Mouse (Mus musculus) hindbrain, postnatal 0 days (tissue): ENCODE results near the gene Csnk1g2. TPM values are rescaled to one million over a fixed set of nuclear protein-coding genes. Genes with fewer than 3 reads are reported as not detected.
A peak's percentile ranks its signal among the peaks of the same experiment; 100 is the strongest.

ENCODE experiments used
- ATAC-seq: fragments of 200-750 bp; cut with Nextera tagmentation; 2 replicates; pipeline ENCODE4 v1.8.0; 2017; ENCODE audit warnings: mild to moderate bottlenecking, moderate TSS enrichment, moderate library complexity
- DNase-seq: peaks from one replicate; pipeline ENCODE4 v3.0.0-alpha.2; 2015; ENCODE audit warnings: low spot score
- H3K27ac ChIP-seq: fragments of 300-500 bp; sonication (generic); 2 replicates; pipeline ENCODE4 v1.5.1; 2014; ENCODE audit warnings: mild to moderate bottlenecking
- H3K27me3 ChIP-seq: fragments of 300-500 bp; sonication (generic); 2 replicates; pipeline ENCODE4 v1.6.1; 2014; ENCODE audit warnings: low read length, mixed read lengths; ENCODE audit not compliant: insufficient read depth
- H3K36me3 ChIP-seq: fragments of 300-500 bp; sonication (generic); 2 replicates; pipeline ENCODE4 v1.6.1; 2014; ENCODE audit warnings: low read length, mixed read lengths; ENCODE audit not compliant: insufficient read depth
- H3K4me1 ChIP-seq: fragments of 300-500 bp; sonication (generic); 2 replicates; pipeline ENCODE4 v1.6.1; 2014; ENCODE audit warnings: antibody characterized with exemption, low read length, mixed read lengths; ENCODE audit not compliant: insufficient read depth
- H3K4me2 ChIP-seq: fragments of 300-500 bp; sonication (generic); 2 replicates; pipeline ENCODE4 v1.6.1; 2014; ENCODE audit warnings: low read depth, mild to moderate bottlenecking, low read length, moderate library complexity, mixed read lengths
- H3K4me3 ChIP-seq: fragments of 300-500 bp; sonication (generic); 2 replicates; pipeline ENCODE4 v1.5.1; 2014; ENCODE audit warnings: low read length
- H3K9ac ChIP-seq: fragments of 300-500 bp; sonication (generic); replicated peaks from 2 replicates; pipeline ENCODE4 v1.6.1; 2014; ENCODE audit warnings: mild to moderate bottlenecking, low read length, moderate library complexity, mixed read lengths
- H3K9me3 ChIP-seq: fragments of 300-500 bp; sonication (generic); 2 replicates; pipeline ENCODE4 v1.6.1; 2016; ENCODE audit warnings: low read length, mixed read lengths
- CTCF ChIP-seq: IDR thresholded peaks from 2 replicates; pipeline ENCODE4 v1.5.1; 2016; ENCODE audit warnings: antibody characterized with exemption, control low read depth, low read depth
- whole genome bisulfite sequencing: fragments of 180-500 bp; shearing (Covaris S2); extraction: QIAGEN DNeasy Blood & Tissue Kit; methylation state at CpG from one replicate; pipeline ENCODE4 v1.1.7; 2014; 5-methylcytosine and 5-hydroxymethylcytosine counted together
- microRNA-seq, 2 experiments: library from miRNA; unstranded; fragments of <30 nt; microRNA quantifications; one replicate each; pipeline ENCODE4; 2016
- polyA plus RNA-seq: library from polyadenylated mRNA; unstranded; fragments of >200 nt; fragmentation: Nextera tagmentation; extraction: Ambion mirVana; gene quantifications from 2 replicates; pipeline ENCODE4 v1.2.1, GENCODE M21; 2015
- total RNA-seq: library from RNA; depleted of rRNA; stranded (reverse); fragments of >200 nt; gene quantifications from 2 replicates; pipeline ENCODE4 v1.2.3, GENCODE M21; 2014; rRNA removed

The Csnk1g2 gene
- total and polyA plus RNA-seq, 2 experiments from 2014 or later, result 94.3 to 156 TPM

GRCm38 (mm10) chr10:80684214-80684613, 61.6 kb downstream of the Csnk1g2 start:
- Histone ChIP-seq H3K36me3 (peaks cover 21% of the 10 kb centered on the region), H3K4me3 (no peak overlapping the region), H3K9ac (no peak overlapping the region), H3K9me3 (no peaks in the 10 kb centered on the region), H3K27ac (no peak overlapping the region), H3K4me2 (no peak overlapping the region), H3K4me1 (0 out of 2 replicates have a peak, but pooled peaks cover 2% of the 10 kb centered on the region), H3K27me3 (no peaks in the 10 kb centered on the region)
- DNase-seq, result peak; percentile 44
- peak; percentile 79 for TF ChIP-seq CTCF
- no peak for ATAC-seq
- 54% methylated on average over 6 of the region's 6 CpGs for WGBS

- H3K27ac ChIP-seq, result no peak overlapping the region
- H3K27me3 ChIP-seq, result no peaks in the 10 kb centered on the region
- H3K4me2 ChIP-seq, result no peak overlapping the region
- ATAC-seq (no peak), DNase-seq (no peak)
- H3K36me3 ChIP-seq, result peaks cover 29% of the 10 kb centered on the region
- TF ChIP-seq CTCF, result no peak
- no peaks in the 10 kb centered on the region for H3K9me3 ChIP-seq
- WGBS, result 92% methylated on average over 4 of the region's 4 CpGs
- no peak overlapping the region for H3K9ac ChIP-seq
- no peaks in the 10 kb centered on the region for H3K4me1 ChIP-seq
- H3K4me3 ChIP-seq, result no peak overlapping the region
Measured at GRCm38 (mm10) chr10:80684984-80685383, 62.3 kb downstream of the Csnk1g2 start.

GRCm38 (mm10) chr10:80686617-80687016, 64.0 kb downstream of the Csnk1g2 start:
- DNase-seq, result no peak
- no peak overlapping the region for H3K4me3 ChIP-seq
- no peaks in the 10 kb centered on the region for H3K9me3 ChIP-seq
- no peak overlapping the region for H3K27ac ChIP-seq
- 84% methylated on average over 3 of the region's 3 CpGs for WGBS
- no peaks in the 10 kb centered on the region for H3K27me3 ChIP-seq
- ATAC-seq, result no peak
- H3K9ac ChIP-seq, result no peak overlapping the region
- H3K4me2 ChIP-seq, result no peak overlapping the region
- TF ChIP-seq CTCF, result no peak
- H3K36me3 ChIP-seq, result peaks cover 34% of the 10 kb centered on the region
- no peaks in the 10 kb centered on the region for H3K4me1 ChIP-seq

- Histone ChIP-seq H3K4me3 (no peak overlapping the region), H3K27me3 (no peaks in the 10 kb centered on the region), H3K9me3 (no peaks in the 10 kb centered on the region), H3K27ac (no peak overlapping the region), H3K36me3 (peaks cover 34% of the 10 kb centered on the region), H3K4me2 (no peak overlapping the region), H3K4me1 (no peaks in the 10 kb centered on the region), H3K9ac (no peak overlapping the region)
- TF ChIP-seq CTCF, result peak; percentile 81
- 34% methylated on average over 5 of the region's 5 CpGs for WGBS
- peak; percentile 78 for ATAC-seq
- peak; percentile 84 for DNase-seq
Measured at GRCm38 (mm10) chr10:80687850-80688249, 65.2 kb downstream of the Csnk1g2 start.

Small RNAs within 50 kb of the gene (microRNA-seq; reads per million reads assigned to microRNA genes)
- gene Mir6912, result 0 to 0.18 reads per million in 2 experiments

Other genes with a start within 250 kb of the Csnk1g2 start
- 129 and 145 TPM in 2 replicates for gene Mex3d, start 235.2 kb upstream of the Csnk1g2 start, total RNA-seq
- 11.6 and 14.2 TPM in 2 replicates for gene Mex3d, start 235.2 kb upstream of the Csnk1g2 start, polyA plus RNA-seq
- gene Mbd3, start 223.3 kb upstream of the Csnk1g2 start, total RNA-seq, result 48.2 and 50.4 TPM in 2 replicates
- 166 and 175 TPM in 2 replicates for gene Mbd3, start 223.3 kb upstream of the Csnk1g2 start, polyA plus RNA-seq
- gene Uqcr11, start 216.0 kb upstream of the Csnk1g2 start, total RNA-seq, result 369 and 391 TPM in 2 replicates
- gene Uqcr11, start 216.0 kb upstream of the Csnk1g2 start, polyA plus RNA-seq, result 897 and 981 TPM in 2 replicates
- gene Tcf3, start 189.2 kb upstream of the Csnk1g2 start, total RNA-seq, result 132 TPM in 2 replicates
- gene Tcf3, start 189.2 kb upstream of the Csnk1g2 start, polyA plus RNA-seq, result 36.2 and 36.4 TPM in 2 replicates
- 2.5 and 5.0 TPM in 2 replicates for gene Onecut3, start 128.0 kb upstream of the Csnk1g2 start, total RNA-seq
- 0.57 and 0.74 TPM in 2 replicates for gene Onecut3, start 128.0 kb upstream of the Csnk1g2 start, polyA plus RNA-seq
- gene Atp8b3, start 83.7 kb upstream of the Csnk1g2 start, total RNA-seq, result 0.61 and 1.1 TPM in 2 replicates
- 0.96 and 1.2 TPM in 2 replicates for gene Atp8b3, start 83.7 kb upstream of the Csnk1g2 start, polyA plus RNA-seq
- gene Rexo1, start 61.3 kb upstream of the Csnk1g2 start, total RNA-seq, result 47.2 and 51.0 TPM in 2 replicates
- gene Rexo1, start 61.3 kb upstream of the Csnk1g2 start, polyA plus RNA-seq, result 25.1 and 27.6 TPM in 2 replicates
- 16.6 and 17.0 TPM in 2 replicates for gene Klf16, start 45.5 kb upstream of the Csnk1g2 start, total RNA-seq
- gene Klf16, start 45.5 kb upstream of the Csnk1g2 start, polyA plus RNA-seq, result 8.2 and 8.6 TPM in 2 replicates
- gene Abhd17a, start 32.5 kb upstream of the Csnk1g2 start, total RNA-seq, result 389 and 721 TPM in 2 replicates
- 159 and 171 TPM in 2 replicates for gene Abhd17a, start 32.5 kb upstream of the Csnk1g2 start, polyA plus RNA-seq
- 39.5 and 43.2 TPM in 2 replicates for gene Scamp4, start 20.0 kb upstream of the Csnk1g2 start, total RNA-seq
- 68.3 and 69.1 TPM in 2 replicates for gene Scamp4, start 20.0 kb upstream of the Csnk1g2 start, polyA plus RNA-seq
- 7.3 and 11.4 TPM in 2 replicates for gene Adat3, start 20.0 kb upstream of the Csnk1g2 start, total RNA-seq
- 3.6 and 4.0 TPM in 2 replicates for gene Adat3, start 20.0 kb upstream of the Csnk1g2 start, polyA plus RNA-seq
- 0.54 and 2.2 TPM in 2 replicates for gene Gm49322, start 16.8 kb upstream of the Csnk1g2 start, total RNA-seq
- 1.1 TPM in 2 replicates for gene Gm49322, start 16.8 kb upstream of the Csnk1g2 start, polyA plus RNA-seq
- gene Btbd2, start 34.2 kb downstream of the Csnk1g2 start, total RNA-seq, result 209 and 213 TPM in 2 replicates
- gene Btbd2, start 34.2 kb downstream of the Csnk1g2 start, polyA plus RNA-seq, result 81.9 and 82.8 TPM in 2 replicates
- 84.5 and 95.4 TPM in 2 replicates for gene Mknk2, start 55.3 kb downstream of the Csnk1g2 start, total RNA-seq
- 38.2 and 40.5 TPM in 2 replicates for gene Mknk2, start 55.3 kb downstream of the Csnk1g2 start, polyA plus RNA-seq
- 68.3 and 76.4 TPM in 2 replicates for gene Mob3a, start 79.1 kb downstream of the Csnk1g2 start, total RNA-seq
- gene Mob3a, start 79.1 kb downstream of the Csnk1g2 start, polyA plus RNA-seq, result 37.2 and 38.8 TPM in 2 replicates
- 31.1 and 31.6 TPM in 2 replicates for gene Izumo4, start 79.3 kb downstream of the Csnk1g2 start, total RNA-seq
- gene Izumo4, start 79.3 kb downstream of the Csnk1g2 start, polyA plus RNA-seq, result 46.7 and 52.2 TPM in 2 replicates
- gene Ap3d1, start 119.4 kb downstream of the Csnk1g2 start, total RNA-seq, result 195 and 201 TPM in 2 replicates
- gene Ap3d1, start 119.4 kb downstream of the Csnk1g2 start, polyA plus RNA-seq, result 99.2 and 99.7 TPM in 2 replicates
- gene Dot1l, start 132.4 kb downstream of the Csnk1g2 start, total RNA-seq, result 27.2 and 27.7 TPM in 2 replicates
- 10.3 and 12.6 TPM in 2 replicates for gene Dot1l, start 132.4 kb downstream of the Csnk1g2 start, polyA plus RNA-seq
- 14.2 and 22.0 TPM in 2 replicates for gene Sf3a2, start 175.4 kb downstream of the Csnk1g2 start, total RNA-seq
- 48.7 and 53.2 TPM in 2 replicates for gene Sf3a2, start 175.4 kb downstream of the Csnk1g2 start, polyA plus RNA-seq
- 74.4 and 82.3 TPM in 2 replicates for gene Plekhj1, start 175.8 kb downstream of the Csnk1g2 start, total RNA-seq
- 99.4 and 103 TPM in 2 replicates for gene Plekhj1, start 175.8 kb downstream of the Csnk1g2 start, polyA plus RNA-seq
- gene Amh, start 182.4 kb downstream of the Csnk1g2 start, total RNA-seq, result 0.47 and 2.6 TPM in 2 replicates
- gene Amh, start 182.4 kb downstream of the Csnk1g2 start, polyA plus RNA-seq, result 0.24 TPM in 1 of 2 replicates, not detected in the other
- gene Jsrp1, start 190.7 kb downstream of the Csnk1g2 start, total RNA-seq, result 0.22 TPM in 1 of 2 replicates, not detected in the other
- 1.4 and 1.6 TPM in 2 replicates for gene Jsrp1, start 190.7 kb downstream of the Csnk1g2 start, polyA plus RNA-seq
- gene Oaz1, start 203.8 kb downstream of the Csnk1g2 start, total RNA-seq, result 1,128 and 1,180 TPM in 2 replicates
- 1,097 and 1,185 TPM in 2 replicates for gene Oaz1, start 203.8 kb downstream of the Csnk1g2 start, polyA plus RNA-seq
- 66.9 and 70.3 TPM in 2 replicates for gene Lingo3, start 221.2 kb downstream of the Csnk1g2 start, total RNA-seq
- gene Lingo3, start 221.2 kb downstream of the Csnk1g2 start, polyA plus RNA-seq, result 26.6 and 28.0 TPM in 2 replicates
- 165 and 189 TPM in 2 replicates for gene Lsm7, start 232.4 kb downstream of the Csnk1g2 start, total RNA-seq
- gene Lsm7, start 232.4 kb downstream of the Csnk1g2 start, polyA plus RNA-seq, result 279 and 295 TPM in 2 replicates
- 161 and 174 TPM in 2 replicates for gene Sppl2b, start 232.4 kb downstream of the Csnk1g2 start, total RNA-seq
- gene Sppl2b, start 232.4 kb downstream of the Csnk1g2 start, polyA plus RNA-seq, result 76.0 and 76.2 TPM in 2 replicates
- 0.04 and 0.10 TPM in 2 replicates for gene Tmprss9, start 249.0 kb downstream of the Csnk1g2 start, total RNA-seq
- 0.14 and 0.26 TPM in 2 replicates for gene Tmprss9, start 249.0 kb downstream of the Csnk1g2 start, polyA plus RNA-seq